Mouse (Mus musculus) C2C12 (cell line): Measurements from ENCODE around the gene Pkmyt1. TPM values are rescaled to one million over a fixed set of nuclear protein-coding genes. Genes with fewer than 3 reads are reported as not detected.

Source experiments
- H3K27me3 ChIP-seq: one replicate; pipeline ENCODE4 v1.6.1; 2011; ENCODE audit not compliant: control insufficient read depth, insufficient read depth, insufficient read length
- H3K36me3 ChIP-seq: one replicate; pipeline ENCODE4 v1.6.1; 2011; ENCODE audit not compliant: control insufficient read depth, insufficient read depth
- H3K4me3 ChIP-seq: one replicate; pipeline ENCODE4 v1.5.1; 2011; ENCODE audit warnings: mild to moderate bottlenecking, control low read depth; ENCODE audit not compliant: poor library complexity, insufficient read depth, severe bottlenecking
- H3K79me2 ChIP-seq: one replicate; pipeline ENCODE4 v1.6.1; 2011; ENCODE audit not compliant: control insufficient read depth, insufficient read depth
- H3K79me3 ChIP-seq: one replicate; pipeline ENCODE4 v1.6.1; 2011; ENCODE audit warnings: low read depth, control low read depth
- H3ac ChIP-seq: one replicate; pipeline ENCODE3; 2011; ENCODE audit warnings: low read depth; ENCODE audit not compliant: control insufficient read depth, insufficient read length
- CEBPB ChIP-seq: IDR thresholded peaks from one replicate; pipeline ENCODE4 v1.6.1; 2011; ENCODE audit warnings: low read depth, mild to moderate bottlenecking, control low read depth, moderate library complexity
- CTCF ChIP-seq: IDR thresholded peaks from one replicate; pipeline ENCODE4 v1.5.1; 2011; ENCODE audit not compliant: control insufficient read depth, insufficient read depth, insufficient read length
- FOSL1 ChIP-seq: IDR thresholded peaks from one replicate; pipeline ENCODE4 v1.8.0; 2011; ENCODE audit warnings: mild to moderate bottlenecking, low read length; ENCODE audit not compliant: poor library complexity, insufficient read depth, severe bottlenecking
- MAX ChIP-seq: IDR thresholded peaks from one replicate; pipeline ENCODE4 v1.6.1; 2011; ENCODE audit warnings: mild to moderate bottlenecking, control low read depth
- MYOD1 ChIP-seq: IDR thresholded peaks from one replicate; pipeline ENCODE4 v1.6.1; 2011; ENCODE audit warnings: low read depth; ENCODE audit not compliant: control insufficient read depth, insufficient read length
- MYOG ChIP-seq: IDR thresholded peaks from one replicate; pipeline ENCODE4 v1.6.1; 2011; ENCODE audit not compliant: control insufficient read depth, insufficient read length; ENCODE audit errors: extremely low read depth
- USF1 ChIP-seq: IDR thresholded peaks from one replicate; pipeline ENCODE4 v1.6.1; 2011; ENCODE audit warnings: low read depth, mild to moderate bottlenecking, control low read depth, moderate library complexity
- polyA plus RNA-seq: library from polyadenylated mRNA; unstranded; fragments of >200 nt; fragmentation: generic; extraction: Trizol; gene quantifications from one replicate; pipeline ENCODE4 v1.2.1, GENCODE M21; 2012; ENCODE audit warnings: missing spikeins

The Pkmyt1 gene
- polyA plus RNA-seq, 1 experiment, result 14.8 TPM

GRCm38 (mm10) chr17:23725477-23725876 lies 659 bp upstream of the Pkmyt1 start:
- Histone ChIP-seq H3K27me3 (no peaks in the 10 kb centered on the region), H3K79me3 (peaks cover 7% of the 10 kb centered on the region), H3K4me3 (peak overlapping the region; percentile 64), H3K79me2 (peaks cover 13% of the 10 kb centered on the region), H3ac (peak overlapping the region; percentile 51), H3K36me3 (no peaks in the 10 kb centered on the region)
- TF ChIP-seq FOSL1 (no peak), MYOD1 (no peak), MAX (no peak), USF1 (no peak), CEBPB (no peak)

DNA sequence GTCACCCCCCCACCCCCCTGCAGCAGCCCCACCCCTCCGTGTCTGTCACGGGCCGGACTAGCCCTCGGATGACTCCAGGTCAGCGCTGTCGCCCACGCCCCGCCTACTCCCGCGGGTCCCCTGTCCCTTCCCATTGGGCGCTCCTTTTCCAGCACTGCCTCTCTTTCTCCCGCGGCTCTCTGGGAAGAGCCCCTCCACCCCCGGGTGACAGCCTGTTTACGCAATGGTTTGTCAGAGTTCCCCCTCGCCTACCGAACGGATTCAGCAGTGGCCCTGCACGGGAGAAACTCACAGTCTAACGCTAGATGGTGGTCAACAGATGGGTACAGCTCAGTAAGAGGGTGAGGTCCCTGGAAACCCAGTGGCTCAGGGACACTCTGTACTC lies 614 bp downstream of the Pkmyt1 start:
- peak overlapping the region; percentile 90 for H3ac ChIP-seq
- H3K79me2 ChIP-seq, result peaks cover 13% of the 10 kb centered on the region
- no peak for TF ChIP-seq CTCF
- TF ChIP-seq FOSL1, result no peak
- TF ChIP-seq MYOG, result no peak
- peak; percentile 51 for TF ChIP-seq CEBPB
- TF ChIP-seq MYOD1, result no peak
- TF ChIP-seq USF1, result no peak
- no peak for TF ChIP-seq MAX

GRCm38 (mm10) chr17:23730441-23730840 lies 4.3 kb downstream of the Pkmyt1 start:
- Histone ChIP-seq H3K36me3 (no peaks in the 10 kb centered on the region), H3K79me3 (peaks cover 7% of the 10 kb centered on the region), H3K27me3 (no peaks in the 10 kb centered on the region), H3K79me2 (peaks cover 13% of the 10 kb centered on the region), H3ac (no peak overlapping the region), H3K4me3 (no peak overlapping the region)
- no peak for TF ChIP-seq MYOG
- TF ChIP-seq CEBPB, result no peak
- no peak for TF ChIP-seq USF1
- no peak for TF ChIP-seq CTCF
- no peak for TF ChIP-seq MYOD1
- TF ChIP-seq FOSL1, result no peak
- TF ChIP-seq MAX, result no peak

More for the DNA sequence above, 614 bp downstream of the Pkmyt1 start:
- Histone ChIP-seq H3K27me3 (no peaks in the 10 kb centered on the region), H3K4me3 (peak overlapping the region; percentile 64), H3K79me3 (peaks cover 7% of the 10 kb centered on the region), H3K36me3 (no peaks in the 10 kb centered on the region)

DNA sequence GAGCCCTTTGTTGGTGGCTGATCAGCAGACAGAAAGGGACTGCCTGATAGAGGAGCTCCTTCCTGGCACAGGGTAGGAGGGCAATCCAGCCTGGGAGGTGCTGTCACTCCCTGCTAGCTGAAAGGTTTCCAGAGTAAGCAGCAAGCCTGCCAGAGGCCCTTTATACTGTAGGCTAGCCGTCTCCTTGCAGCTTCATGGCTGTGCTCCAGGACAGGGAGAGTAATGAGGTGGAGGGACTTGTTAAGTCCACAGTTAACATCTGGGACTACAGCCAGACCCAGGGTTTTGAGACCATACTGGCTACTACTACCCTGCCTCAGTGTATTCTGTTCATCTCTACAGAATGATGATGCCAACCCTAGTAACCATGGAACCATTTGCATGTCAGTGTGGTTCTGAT lies 8.2 kb downstream of the Pkmyt1 start:
- H3ac ChIP-seq, result no peak overlapping the region
- TF ChIP-seq CEBPB (no peak), MYOD1 (no peak), CTCF (no peak)
- no peaks in the 10 kb centered on the region for H3K79me3 ChIP-seq
- H3K4me3 ChIP-seq, result no peak overlapping the region
- H3K79me2 ChIP-seq, result no peaks in the 10 kb centered on the region
- no peaks in the 10 kb centered on the region for H3K27me3 ChIP-seq
- no peaks in the 10 kb centered on the region for H3K36me3 ChIP-seq

- Histone ChIP-seq H3K27me3 (peaks cover 12% of the 10 kb centered on the region), H3K79me3 (no peaks in the 10 kb centered on the region), H3K36me3 (no peaks in the 10 kb centered on the region), H3ac (no peak overlapping the region), H3K79me2 (no peaks in the 10 kb centered on the region), H3K4me3 (no peak overlapping the region)
- TF ChIP-seq CEBPB (no peak), CTCF (peak; percentile 39), MYOD1 (no peak), FOSL1 (no peak), USF1 (no peak), MYOG (no peak), MAX (no peak)
These were observed 11.6 kb downstream of the Pkmyt1 start for GRCm38 (mm10) chr17:23737493-23738445.
